Mouse (Mus musculus): ENCODE results near the gene Fto. TPM values are rescaled to one million over a fixed set of nuclear protein-coding genes. Genes with fewer than 3 reads are reported as not detected.

The Fto gene
- polyA plus RNA-seq, 1 experiment from 2014 or later, result 28.6 TPM

- ATAC-seq, result no peak
- Histone ChIP-seq H3K9me3 (replicated peaks) (no peaks in the 10 kb centered on the region), H3K36me3 (no peaks in the 10 kb centered on the region), H3K4me1 (peaks cover 6% of the 10 kb centered on the region), H3K4me3 (no peak overlapping the region), H3K4me2 (no peak overlapping the region), H3K27ac (no peak overlapping the region), H3K27me3 (replicated peaks) (no peaks in the 10 kb centered on the region), H3K9ac (no peak overlapping the region)
- 55% methylated on average over 18 of the region's 18 CpGs for WGBS (ENCODE audit: insufficient replicate concordance)
Observed at GRCm38 (mm10) chr8:91625686-91626558, 312.6 kb downstream of the Fto start.

- no peak for ATAC-seq
- H3K4me3 ChIP-seq, result no peak overlapping the region
- no peak overlapping the region; the same call in 1 of the 2 replicates for H3K4me2 ChIP-seq
- H3K9me3 ChIP-seq (replicated peaks), result no peaks in the 10 kb centered on the region
- H3K4me1 ChIP-seq, result peaks cover 6% of the 10 kb centered on the region
- H3K27me3 ChIP-seq (replicated peaks), result no peaks in the 10 kb centered on the region
- no peak overlapping the region for H3K9ac ChIP-seq
- H3K27ac ChIP-seq, result no peak overlapping the region
- WGBS (ENCODE audit: insufficient replicate concordance), result 39% methylated on average over 14 of the region's 14 CpGs
- H3K36me3 ChIP-seq, result no peaks in the 10 kb centered on the region
Observed at GRCm38 (mm10) chr8:91629594-91629993, 316.3 kb downstream of the Fto start.

DNA sequence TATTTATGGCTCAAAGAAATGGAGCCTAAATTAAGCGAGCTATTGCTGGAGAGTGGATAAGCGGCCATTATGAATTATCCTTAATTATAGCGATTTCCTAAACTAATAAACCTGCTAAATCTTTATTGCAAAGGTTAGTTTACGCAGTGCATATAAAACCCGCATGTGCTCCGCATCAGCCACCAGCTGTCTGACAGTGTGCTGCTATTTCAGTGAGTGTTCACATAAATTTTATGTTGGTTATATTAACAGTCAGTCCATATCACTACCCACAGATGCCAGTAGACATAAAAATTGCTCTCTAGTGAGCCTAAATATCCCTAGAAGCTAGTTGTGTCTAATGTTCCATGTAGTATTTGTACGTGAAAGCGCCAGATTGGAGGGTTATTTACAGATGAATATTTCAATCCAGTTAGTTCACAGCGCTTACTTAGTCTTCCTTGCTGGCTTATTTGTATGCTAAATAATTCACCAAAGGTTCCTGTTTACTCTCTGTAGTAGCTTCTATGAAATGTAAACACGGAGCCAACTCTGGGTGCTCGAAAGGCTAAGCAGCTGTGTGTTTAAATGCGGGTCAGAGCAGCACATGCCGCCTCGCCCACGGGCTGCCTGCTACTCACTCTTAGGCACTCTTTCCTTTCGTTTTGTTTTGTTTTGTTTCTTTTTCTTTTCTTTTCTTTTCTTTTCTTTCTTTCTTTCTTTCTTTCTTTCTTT is 317.2 kb downstream of the Fto start:
- Histone ChIP-seq H3K9ac (no peak overlapping the region), H3K4me2 (no peak overlapping the region), H3K9me3 (replicated peaks) (no peaks in the 10 kb centered on the region), H3K36me3 (peaks cover 5% of the 10 kb centered on the region; the same call in 1 of the 2 replicates), H3K4me3 (no peak overlapping the region), H3K4me1 (peaks cover 6% of the 10 kb centered on the region), H3K27ac (no peak overlapping the region), H3K27me3 (replicated peaks) (no peaks in the 10 kb centered on the region)
- 75% methylated on average over 16 of the region's 16 CpGs for WGBS (ENCODE audit: insufficient replicate concordance)
- ATAC-seq, result no peak

DNA sequence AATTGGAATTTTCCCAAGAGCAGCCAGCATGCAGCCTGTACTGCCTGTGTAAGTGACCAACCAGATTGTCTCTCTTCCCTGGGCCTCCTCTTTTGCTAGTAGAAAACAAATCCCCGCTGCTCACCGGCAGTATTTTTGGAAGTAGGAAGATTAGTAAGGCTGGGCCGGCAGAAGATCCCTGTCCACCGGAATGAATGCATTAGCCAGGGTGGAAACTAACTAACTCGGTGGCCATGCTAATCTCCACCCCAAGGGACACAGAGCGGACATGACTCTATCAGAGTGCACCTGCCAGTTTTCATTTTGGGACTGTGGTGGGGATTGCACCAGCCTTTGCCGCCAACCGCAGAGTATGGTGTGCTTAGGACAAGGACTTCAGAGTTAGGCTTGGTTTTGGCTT is 319.1 kb downstream of the Fto start:
- Histone ChIP-seq H3K4me1 (peaks cover 6% of the 10 kb centered on the region), H3K27me3 (replicated peaks) (no peaks in the 10 kb centered on the region), H3K36me3 (peaks cover 7% of the 10 kb centered on the region; the same call in 1 of the 2 replicates), H3K27ac (no peak overlapping the region), H3K4me3 (no peak overlapping the region), H3K9ac (no peak overlapping the region), H3K9me3 (replicated peaks) (no peaks in the 10 kb centered on the region), H3K4me2 (no peak overlapping the region)
- ATAC-seq, result no peak
- WGBS (ENCODE audit: insufficient replicate concordance), result 87% methylated on average over 8 of the region's 8 CpGs

- no peak for ATAC-seq
- Histone ChIP-seq H3K4me2 (no peak overlapping the region), H3K9ac (no peak overlapping the region), H3K27me3 (replicated peaks) (no peaks in the 10 kb centered on the region), H3K27ac (no peak overlapping the region), H3K4me3 (no peak overlapping the region), H3K9me3 (replicated peaks) (no peaks in the 10 kb centered on the region), H3K4me1 (no peaks in the 10 kb centered on the region), H3K36me3 (peaks cover 7% of the 10 kb centered on the region; the same call in 1 of the 2 replicates)
- WGBS (ENCODE audit: insufficient replicate concordance), result 69% methylated on average over 4 of the region's 4 CpGs
Observed at GRCm38 (mm10) chr8:91635406-91635805, 322.1 kb downstream of the Fto start.

DNA sequence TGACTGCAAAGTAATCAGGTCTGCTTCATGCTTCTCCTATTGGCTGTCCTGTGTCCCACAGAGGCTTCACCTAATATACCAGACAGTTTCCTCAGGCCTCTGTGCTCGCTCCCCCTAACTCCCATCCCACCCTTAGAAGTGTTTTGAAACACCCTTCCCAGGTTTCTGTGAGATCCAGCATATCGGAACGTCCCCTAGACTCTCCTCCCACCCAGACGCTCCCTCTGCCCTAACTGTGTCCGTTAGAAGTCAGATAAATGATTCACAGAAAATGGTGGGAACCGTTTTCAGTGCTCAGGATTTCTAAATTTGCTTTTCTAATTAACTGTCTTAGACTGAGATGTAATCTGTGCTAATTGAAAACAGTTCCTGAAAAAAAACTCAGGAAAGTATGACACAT is 323.6 kb downstream of the Fto start:
- 76% methylated on average over 6 of the region's 6 CpGs for WGBS (ENCODE audit: insufficient replicate concordance)
- ATAC-seq, result no peak

DNA sequence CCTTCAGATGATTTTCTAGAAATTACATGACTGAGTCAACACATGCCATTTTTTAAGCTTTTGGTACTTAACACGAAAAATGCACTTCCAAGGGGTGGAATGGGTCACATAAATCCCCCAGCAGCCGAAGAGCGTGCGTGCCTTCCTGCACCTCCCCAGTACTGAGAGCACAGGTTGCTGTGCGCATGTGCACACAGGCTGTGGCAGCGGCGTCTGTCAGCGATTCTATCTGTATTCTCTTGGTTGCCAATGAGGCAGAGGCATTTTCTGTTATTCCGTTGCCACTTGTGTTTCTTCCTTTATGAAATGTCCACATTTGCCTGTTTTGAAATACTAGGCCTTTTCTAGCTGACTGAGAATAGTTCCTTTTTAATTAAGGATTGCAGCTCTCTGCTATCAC is 324.4 kb downstream of the Fto start:
- H3K9me3 ChIP-seq (replicated peaks), result no peaks in the 10 kb centered on the region
- no peak overlapping the region for H3K4me3 ChIP-seq
- H3K4me1 ChIP-seq, result no peaks in the 10 kb centered on the region
- H3K27me3 ChIP-seq (replicated peaks), result no peaks in the 10 kb centered on the region
- no peak overlapping the region for H3K27ac ChIP-seq
- no peak overlapping the region for H3K9ac ChIP-seq
- no peak for ATAC-seq
- H3K36me3 ChIP-seq, result peaks cover 7% of the 10 kb centered on the region; the same call in 1 of the 2 replicates
- no peak overlapping the region for H3K4me2 ChIP-seq
- WGBS (ENCODE audit: insufficient replicate concordance), result 81% methylated on average over 9 of the region's 9 CpGs

More for the DNA sequence above, 323.6 kb downstream of the Fto start:
- Histone ChIP-seq H3K9me3 (replicated peaks) (no peaks in the 10 kb centered on the region), H3K4me1 (no peaks in the 10 kb centered on the region), H3K4me3 (no peak overlapping the region), H3K36me3 (peaks cover 7% of the 10 kb centered on the region; the same call in 1 of the 2 replicates), H3K4me2 (no peak overlapping the region), H3K27me3 (replicated peaks) (no peaks in the 10 kb centered on the region), H3K9ac (no peak overlapping the region), H3K27ac (no peak overlapping the region)

DNA sequence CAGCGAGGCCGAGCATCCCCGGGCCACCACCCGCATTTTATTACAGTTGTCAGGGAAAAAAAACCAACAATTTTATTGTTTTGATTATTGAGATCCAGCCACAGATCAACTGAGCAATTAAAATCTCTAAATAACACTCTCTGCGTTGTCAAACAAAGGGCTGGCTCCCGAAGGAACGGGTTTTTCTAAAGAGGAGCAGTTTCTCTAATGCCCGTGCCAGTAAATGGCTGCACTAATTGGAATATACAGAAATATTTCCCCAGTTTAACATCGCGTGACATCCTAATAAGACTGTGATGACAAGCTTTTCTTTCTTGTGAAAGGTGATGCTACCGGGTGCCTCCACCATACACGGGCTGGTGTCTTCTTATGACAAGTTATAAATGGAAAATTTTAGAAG is 324.9 kb downstream of the Fto start:
- H3K4me1 ChIP-seq, result no peaks in the 10 kb centered on the region
- H3K9me3 ChIP-seq (replicated peaks), result no peaks in the 10 kb centered on the region
- no peak overlapping the region for H3K27ac ChIP-seq
- no peak overlapping the region for H3K4me3 ChIP-seq
- H3K4me2 ChIP-seq, result no peak overlapping the region
- H3K36me3 ChIP-seq, result peaks cover 7% of the 10 kb centered on the region; the same call in 1 of the 2 replicates
- H3K9ac ChIP-seq, result no peak overlapping the region
- WGBS (ENCODE audit: insufficient replicate concordance), result 84% methylated on average over 12 of the region's 12 CpGs
- H3K27me3 ChIP-seq (replicated peaks), result no peaks in the 10 kb centered on the region
- ATAC-seq, result no peak

GRCm38 (mm10) chr8:91640471-91640870 is 327.1 kb downstream of the Fto start:
- 68% methylated on average over 7 of the region's 7 CpGs for WGBS (ENCODE audit: insufficient replicate concordance)
- Histone ChIP-seq H3K4me2 (no peak overlapping the region), H3K9me3 (replicated peaks) (no peaks in the 10 kb centered on the region), H3K27ac (no peak overlapping the region), H3K9ac (no peak overlapping the region), H3K4me3 (no peak overlapping the region), H3K36me3 (peaks cover 2% of the 10 kb centered on the region; the same call in 1 of the 2 replicates), H3K27me3 (replicated peaks) (no peaks in the 10 kb centered on the region), H3K4me1 (no peaks in the 10 kb centered on the region)
- ATAC-seq, result no peak

DNA sequence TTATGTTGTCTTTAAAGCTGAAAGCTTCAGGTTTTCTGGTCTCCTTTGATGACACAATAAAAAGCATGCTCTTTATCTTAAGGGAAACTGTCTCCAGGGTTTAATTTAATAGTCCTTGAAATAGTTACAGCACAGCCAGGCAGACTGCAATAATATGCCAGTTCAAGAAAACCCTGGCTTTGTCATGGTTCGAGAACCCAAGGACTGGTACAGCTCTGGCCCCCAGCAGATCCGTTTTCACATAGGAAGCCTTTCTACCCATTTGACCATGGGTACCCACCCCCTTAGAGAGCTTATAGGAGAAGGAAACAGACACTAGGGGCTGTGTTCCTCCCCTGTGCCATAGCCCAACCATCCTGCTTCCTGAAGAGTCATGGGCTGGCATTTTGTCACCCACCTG is 332.2 kb downstream of the Fto start:
- Histone ChIP-seq H3K27me3 (replicated peaks) (no peaks in the 10 kb centered on the region), H3K4me2 (no peak overlapping the region), H3K9me3 (replicated peaks) (no peaks in the 10 kb centered on the region), H3K9ac (no peak overlapping the region), H3K4me1 (0 out of 2 replicates have a peak, but pooled peaks cover 5% of the 10 kb centered on the region), H3K4me3 (no peak overlapping the region), H3K27ac (no peak overlapping the region), H3K36me3 (no peaks in the 10 kb centered on the region)
- WGBS (ENCODE audit: insufficient replicate concordance), result 62% methylated on average over 2 of the region's 2 CpGs
- no peak for ATAC-seq

DNA sequence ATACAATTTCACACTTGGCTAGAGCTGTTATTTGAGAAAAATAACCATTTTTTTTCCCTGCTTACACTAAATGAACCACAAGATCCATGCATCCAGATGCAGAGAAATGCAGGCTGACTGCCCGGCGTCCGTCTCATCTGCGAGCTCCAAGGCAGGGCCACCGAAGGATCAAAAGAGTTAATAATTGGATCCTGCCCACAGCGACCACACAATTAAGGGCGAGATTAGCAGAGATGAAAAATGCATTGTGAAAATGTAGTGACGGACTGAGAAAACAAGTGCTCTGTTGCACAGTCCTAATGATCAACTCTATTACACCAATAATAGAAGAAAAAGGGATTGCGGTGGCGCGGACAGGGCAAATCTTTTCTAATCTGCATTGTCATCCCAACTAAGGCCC is 334.6 kb downstream of the Fto start:
- 80% methylated on average over 11 of the region's 11 CpGs for WGBS (ENCODE audit: insufficient replicate concordance)
- H3K9me3 ChIP-seq (replicated peaks), result no peaks in the 10 kb centered on the region
- 0 out of 2 replicates have a peak, but pooled peaks cover 5% of the 10 kb centered on the region for H3K4me1 ChIP-seq
- no peak overlapping the region for H3K4me3 ChIP-seq
- no peak overlapping the region for H3K27ac ChIP-seq
- no peak overlapping the region for H3K9ac ChIP-seq
- H3K36me3 ChIP-seq, result no peaks in the 10 kb centered on the region
- H3K4me2 ChIP-seq, result no peak overlapping the region
- no peaks in the 10 kb centered on the region for H3K27me3 ChIP-seq (replicated peaks)
- no peak for ATAC-seq

GRCm38 (mm10) chr8:91648776-91649175 is 335.5 kb downstream of the Fto start:
- Histone ChIP-seq H3K9ac (no peak overlapping the region), H3K9me3 (replicated peaks) (no peaks in the 10 kb centered on the region), H3K27me3 (replicated peaks) (no peaks in the 10 kb centered on the region), H3K4me1 (0 out of 2 replicates have a peak, but pooled peaks cover 5% of the 10 kb centered on the region), H3K27ac (no peak overlapping the region), H3K36me3 (no peaks in the 10 kb centered on the region), H3K4me3 (no peak overlapping the region), H3K4me2 (no peak overlapping the region)
- ATAC-seq, result no peak
- WGBS (ENCODE audit: insufficient replicate concordance), result 69% methylated on average over 9 of the region's 9 CpGs
